Mouse (Mus musculus) small intestine, adult 2 months (tissue): ENCODE measurements around the gene Atp1a4.

Source experiments
- CTCF ChIP-seq: fragments of 200-500 bp; IDR thresholded peaks from 2 replicates; pipeline ENCODE4 v1.5.1; 2012; ENCODE audit warnings: low read depth, mild to moderate bottlenecking, control low read depth, inconsistent platforms, low read length, moderate library complexity, mixed read lengths; ENCODE audit not compliant: insufficient replicate concordance, insufficient read length; ENCODE audit errors: extremely low read depth
- POLR2A ChIP-seq: fragments of 200-500 bp; IDR thresholded peaks from 2 replicates; pipeline ENCODE4 v1.6.1; 2012; ENCODE audit warnings: low read depth, mild to moderate bottlenecking, control low read depth, inconsistent platforms, low read length, moderate library complexity

- TF ChIP-seq CTCF (no peak), POLR2A (no peak)
Observed at GRCm38 (mm10) chr1:172305153-172305552, 46.9 kb upstream of the Atp1a4 start.
